Mouse (Mus musculus): ENCODE results near the gene 1700013F07Rik.
"Not testable (repeated sequence)": the region's sequence is repeated elsewhere in the genome, so short reads cannot be mapped to it uniquely, and the experiment has no call there.

Gene 1700013F07Rik

GRCm38 (mm10) chr3:108533951-108534350 is at the start of gene 1700013F07Rik:
Gene 1700013F07Rik, plus strand, starts transcription at chr3:108534150.
- DNase-seq (ENCODE audit: low spot score in 2 of 2): no peak

- no peak for DNase-seq (ENCODE audit: low spot score in 2 of 2)
These were observed 49.2 kb upstream of the 1700013F07Rik start for GRCm38 (mm10) chr3:108484749-108485148.

GRCm38 (mm10) chr3:108489968-108490367 is 44.0 kb upstream of the 1700013F07Rik start:
- no peak for DNase-seq (ENCODE audit: low spot score in 2 of 2)

GRCm38 (mm10) chr3:108494861-108495474 is 39.0 kb upstream of the 1700013F07Rik start:
- no peak for DNase-seq (ENCODE audit: low spot score in 2 of 2)

- no peak for DNase-seq (ENCODE audit: low spot score in 2 of 2)
These were observed 38.5 kb upstream of the 1700013F07Rik start for GRCm38 (mm10) chr3:108495486-108495885.

GRCm38 (mm10) chr3:108497602-108498001 is 36.3 kb upstream of the 1700013F07Rik start:
- no peak for DNase-seq (ENCODE audit: low spot score in 2 of 2)

- no peak for DNase-seq (ENCODE audit: low spot score in 2 of 2)
These were observed 34.1 kb upstream of the 1700013F07Rik start for GRCm38 (mm10) chr3:108499826-108500225.

- DNase-seq (ENCODE audit: low spot score in 2 of 2): not testable (repeated sequence)
These were observed 32.5 kb upstream of the 1700013F07Rik start for GRCm38 (mm10) chr3:108501411-108501810.

- no peak for DNase-seq (ENCODE audit: low spot score in 2 of 2)
These were observed 30.0 kb upstream of the 1700013F07Rik start for GRCm38 (mm10) chr3:108503908-108504307.

- no peak for DNase-seq (ENCODE audit: low spot score in 2 of 2)
These were observed 25.0 kb upstream of the 1700013F07Rik start for GRCm38 (mm10) chr3:108508745-108509474.

GRCm38 (mm10) chr3:108510156-108510555 is 23.8 kb upstream of the 1700013F07Rik start:
- no peak for DNase-seq (ENCODE audit: low spot score in 2 of 2)

GRCm38 (mm10) chr3:108510716-108511483 is 23.1 kb upstream of the 1700013F07Rik start:
- DNase-seq (ENCODE audit: low spot score in 2 of 2): no peak

GRCm38 (mm10) chr3:108513465-108513864 is 20.5 kb upstream of the 1700013F07Rik start:
- no peak for DNase-seq (ENCODE audit: low spot score in 2 of 2)

GRCm38 (mm10) chr3:108518276-108518675 is 15.7 kb upstream of the 1700013F07Rik start:
- DNase-seq (ENCODE audit: low spot score in 2 of 2): no peak

- no peak for DNase-seq (ENCODE audit: low spot score in 2 of 2)
These were observed 10.5 kb upstream of the 1700013F07Rik start for GRCm38 (mm10) chr3:108523415-108523814.

- no peak for DNase-seq (ENCODE audit: low spot score in 2 of 2)
These were observed 5.5 kb upstream of the 1700013F07Rik start for GRCm38 (mm10) chr3:108528489-108528888.

- DNase-seq (ENCODE audit: low spot score in 2 of 2): no peak
These were observed 650 bp upstream of the 1700013F07Rik start for GRCm38 (mm10) chr3:108533114-108533885.

- DNase-seq (ENCODE audit: low spot score in 2 of 2): no peak
These were observed 2.1 kb downstream of the 1700013F07Rik start for GRCm38 (mm10) chr3:108535896-108536516.

- peak; percentile 29 to 30 for DNase-seq (ENCODE audit: low spot score in 2 of 2)
These were observed 2.7 kb downstream of the 1700013F07Rik start, which contains the start of gene 5330417C22Rik for GRCm38 (mm10) chr3:108536517-108537260. Gene 5330417C22Rik, minus strand, starts transcription at chr3:108536536.

- peak; percentile 54 to 73 for DNase-seq (ENCODE audit: low spot score in 2 of 2)
These were observed 3.4 kb downstream of the 1700013F07Rik start for GRCm38 (mm10) chr3:108537303-108537702.

Measured in thymus, postnatal 10 days (tissue).